Mouse (Mus musculus) lung, postnatal 14 days (tissue): Measurements from ENCODE around the gene Kmt2d.
A peak's percentile ranks its signal among the peaks of the same experiment; 100 is the strongest.
"Not testable (repeated sequence)": the region's sequence is repeated elsewhere in the genome, so short reads cannot be mapped to it uniquely, and the experiment has no call there.

Experiments used
- DNase-seq: peaks from one replicate; pipeline ENCODE4 v3.0.0; 2021

Gene Kmt2d

GRCm38 (mm10) chr15:98871070-98871915 is at the start of gene Kmt2d:
Gene Kmt2d, minus strand, starts transcription at chr15:98871204.
- DNase-seq = peak; percentile 57

DNA sequence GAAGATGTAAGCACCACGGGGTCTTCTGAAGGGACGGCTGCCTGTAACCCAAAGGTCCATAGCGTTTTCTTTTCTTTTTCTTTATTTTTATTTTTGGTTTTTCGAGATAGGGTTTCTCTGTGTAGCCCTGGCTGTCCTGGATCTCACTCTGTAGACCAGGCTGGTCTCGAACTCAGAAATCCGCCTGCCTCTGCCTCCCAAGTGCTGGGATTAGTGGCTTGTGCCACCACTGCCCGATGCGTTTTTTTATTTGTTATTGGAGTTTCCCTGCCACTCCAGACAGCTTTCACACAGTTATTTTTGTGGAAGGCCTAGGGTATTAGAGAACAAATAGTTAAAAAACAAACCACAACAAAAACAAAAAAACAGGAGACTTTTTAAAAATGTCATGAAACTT is 47.5 kb upstream of the Kmt2d start:
- DNase-seq = not testable (repeated sequence)

DNA sequence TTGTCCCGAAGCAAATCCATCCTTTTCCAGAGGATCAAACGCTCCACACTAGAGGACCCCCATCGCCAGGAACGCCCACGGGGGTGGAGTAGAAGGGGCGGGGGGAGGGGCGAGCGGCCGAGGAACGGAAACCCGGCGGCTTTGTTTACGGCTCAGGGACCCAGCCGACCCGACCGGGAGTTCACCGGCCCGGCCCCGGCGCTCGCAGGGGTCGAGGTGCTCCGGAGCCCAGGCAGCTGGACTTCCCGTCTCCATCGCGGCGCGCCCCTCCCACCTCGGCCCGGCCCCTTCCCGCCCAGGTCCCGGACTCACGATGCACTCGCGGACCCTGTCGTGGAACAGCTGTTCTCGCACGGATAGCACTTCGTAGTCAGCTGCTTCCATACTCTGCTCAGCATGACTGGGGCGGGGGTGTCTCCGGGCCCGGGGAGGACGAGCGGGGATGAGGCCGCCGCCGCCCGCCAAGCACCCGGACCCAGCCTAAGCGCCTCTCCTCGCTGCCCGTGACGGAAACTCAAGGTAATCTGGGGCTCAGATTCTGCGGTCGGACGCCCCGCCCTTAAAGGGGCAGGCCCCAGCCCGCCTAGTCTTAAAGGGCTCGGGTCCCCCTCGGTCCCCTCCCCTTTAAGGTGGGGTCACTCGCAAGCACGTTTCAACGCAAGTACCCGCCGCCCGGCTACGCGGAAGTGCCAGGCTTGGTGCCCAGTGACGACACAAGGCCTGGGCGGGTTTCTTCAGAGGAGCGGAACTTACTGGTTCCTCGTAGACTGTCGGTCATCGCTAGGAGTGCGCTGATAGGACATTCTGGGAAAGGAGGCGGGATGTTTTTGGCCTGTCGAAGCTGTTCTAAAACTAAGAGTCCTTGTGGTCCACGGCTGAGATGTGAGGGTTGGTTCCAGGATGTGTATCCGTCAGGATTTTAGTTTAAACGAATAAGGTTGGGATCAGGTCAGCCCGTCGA is 46.8 kb upstream of the Kmt2d start, which contains the start of gene Lmbr1l:
Lmbr1l (minus strand) TSS at position 694 of the 961 bp plus-strand sequence.
- peak; percentile 100 for DNase-seq

GRCm38 (mm10) chr15:98917091-98917490 is 46.1 kb upstream of the Kmt2d start:
- DNase-seq = no peak

- no peak for DNase-seq
Measured at GRCm38 (mm10) chr15:98916016-98916415, 45.0 kb upstream of the Kmt2d start.

- DNase-seq = no peak
Measured at GRCm38 (mm10) chr15:98914903-98915302, 43.9 kb upstream of the Kmt2d start.

- peak; percentile 45 for DNase-seq
Measured at GRCm38 (mm10) chr15:98904692-98905091, 33.7 kb upstream of the Kmt2d start.

- DNase-seq = no peak
Measured at GRCm38 (mm10) chr15:98902600-98902999, 31.6 kb upstream of the Kmt2d start.

DNA sequence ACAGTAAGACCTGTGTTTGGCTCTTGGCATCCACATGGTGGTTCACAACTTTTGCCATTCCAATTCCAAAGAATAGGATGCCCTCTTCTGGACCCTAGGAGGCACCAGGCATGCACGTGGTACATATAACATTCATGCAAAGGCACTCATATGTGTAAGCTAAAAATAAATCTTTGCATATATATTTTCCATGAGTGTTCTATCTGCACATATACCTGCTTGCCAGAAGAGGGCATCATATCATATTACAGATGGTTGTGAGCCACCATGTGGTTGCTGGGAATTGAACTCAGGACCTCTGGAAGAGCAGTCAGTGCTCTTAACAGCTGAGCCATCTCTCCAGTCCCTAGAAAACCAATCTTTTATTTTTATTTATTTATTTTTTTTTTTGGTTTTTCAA is 30.5 kb upstream of the Kmt2d start:
- DNase-seq = no peak

- DNase-seq = no peak
Measured at GRCm38 (mm10) chr15:98897928-98898800, 27.2 kb upstream of the Kmt2d start, which contains the start of gene Dhh. Gene Dhh, minus strand, starts transcription at chr15:98898540.

GRCm38 (mm10) chr15:98897495-98897894 is 26.5 kb upstream of the Kmt2d start:
- peak; percentile 62 for DNase-seq

GRCm38 (mm10) chr15:98895635-98896589 is 24.9 kb upstream of the Kmt2d start:
- peak; percentile 62 for DNase-seq

- no peak for DNase-seq
Measured at GRCm38 (mm10) chr15:98894746-98895634, 24.0 kb upstream of the Kmt2d start.

GRCm38 (mm10) chr15:98893940-98894745 is 23.1 kb upstream of the Kmt2d start, which contains the start of gene Rhebl1:
Gene Rhebl1, minus strand, starts transcription at chr15:98894540.
- DNase-seq = peak; percentile 38

DNA sequence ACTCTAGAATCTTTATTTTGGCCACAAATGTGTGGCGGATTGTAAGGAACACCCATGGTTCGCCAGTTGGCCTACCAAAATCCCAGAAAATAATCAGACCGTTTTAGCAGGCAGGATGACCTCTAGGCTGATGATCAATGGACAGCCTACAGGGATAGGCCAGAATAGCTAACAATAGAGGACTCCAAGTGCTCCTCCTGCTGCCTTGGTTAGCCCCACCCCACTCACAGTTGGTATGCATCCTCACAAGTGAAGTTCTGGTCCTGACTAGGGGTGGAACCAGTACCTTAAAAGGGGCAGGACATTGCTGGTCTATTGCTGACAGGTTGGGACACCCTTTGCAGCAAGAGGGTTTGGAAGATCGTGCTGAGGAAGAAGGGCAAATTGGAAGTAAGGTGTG is 22.0 kb upstream of the Kmt2d start:
- DNase-seq = no peak

GRCm38 (mm10) chr15:98891907-98892606 is 21.1 kb upstream of the Kmt2d start:
- peak; percentile 74 for DNase-seq

DNA sequence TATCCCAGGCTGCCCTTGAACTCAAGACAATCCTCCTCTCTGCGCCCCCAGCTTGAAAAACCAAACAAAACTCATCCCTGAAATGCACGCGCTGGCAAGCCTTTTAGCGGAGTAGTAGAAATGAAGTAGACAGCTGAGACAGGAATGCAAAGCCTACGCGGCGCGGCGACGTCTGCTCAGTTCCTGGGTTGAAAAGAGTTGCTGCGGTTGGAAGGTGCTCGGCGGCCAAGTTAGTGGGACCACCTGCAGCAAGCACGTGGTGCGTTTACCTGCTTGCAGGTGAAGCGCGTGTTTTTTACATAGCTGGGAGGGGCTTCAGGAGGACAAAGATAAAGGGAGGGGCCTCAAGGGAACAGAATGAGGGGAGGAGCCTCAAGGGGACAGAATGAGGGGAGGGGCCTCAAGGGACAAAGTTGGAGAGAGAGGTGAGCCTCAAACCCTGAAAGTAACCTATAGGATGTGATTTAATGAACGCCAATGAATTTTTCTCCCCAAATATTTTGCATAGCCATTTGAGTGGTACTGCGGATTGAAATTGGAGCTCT is 20.3 kb upstream of the Kmt2d start:
- DNase-seq = no peak

GRCm38 (mm10) chr15:98887526-98887925 is 16.5 kb upstream of the Kmt2d start:
- DNase-seq = no peak
